Mouse (Mus musculus) liver, embryonic 16.5 days (tissue): Measurements from ENCODE around the gene Aldh16a1. TPM values are rescaled to one million over a fixed set of nuclear protein-coding genes. Genes with fewer than 3 reads are reported as not detected.
A peak's percentile ranks its signal among the peaks of the same experiment; 100 is the strongest.
"Not testable (repeated sequence)": the region's sequence is repeated elsewhere in the genome, so short reads cannot be mapped to it uniquely, and the experiment has no call there.

Experiments used
- ATAC-seq: fragments of 200-750 bp; cut with Nextera tagmentation; 2 replicates; pipeline ENCODE4 v1.8.0; 2017; ENCODE audit warnings: low read depth, mild to moderate bottlenecking, moderate number of reproducible peaks, moderate library complexity
- H3K27ac ChIP-seq: fragments of 300-500 bp; sonication (generic); 2 replicates; pipeline ENCODE4 v1.5.1; 2014; ENCODE audit warnings: mild to moderate bottlenecking, low read length
- H3K27me3 ChIP-seq: fragments of 300-500 bp; sonication (generic); 2 replicates; pipeline ENCODE4 v1.6.1; 2014; ENCODE audit warnings: low read depth, low read length, mixed read lengths; ENCODE audit not compliant: control insufficient read depth, insufficient read depth
- H3K36me3 ChIP-seq: fragments of 300-500 bp; sonication (generic); 2 replicates; pipeline ENCODE4 v1.6.1; 2014; ENCODE audit warnings: mild to moderate bottlenecking; ENCODE audit not compliant: control insufficient read depth, insufficient read depth
- H3K4me1 ChIP-seq: fragments of 300-500 bp; sonication (generic); 2 replicates; pipeline ENCODE4 v1.6.1; 2014; ENCODE audit warnings: low read depth, low read length, mixed read lengths; ENCODE audit not compliant: control insufficient read depth
- H3K4me2 ChIP-seq: fragments of 300-500 bp; sonication (generic); 2 replicates; pipeline ENCODE4 v1.6.1; 2014; ENCODE audit warnings: low read depth, low read length, mixed read lengths
- H3K4me3 ChIP-seq: fragments of 300-500 bp; sonication (generic); 2 replicates; pipeline ENCODE4 v1.5.1; 2014; ENCODE audit warnings: low read depth, mild to moderate bottlenecking, low read length
- H3K9ac ChIP-seq: fragments of 300-500 bp; sonication (generic); 2 replicates; pipeline ENCODE4 v1.6.1; 2014; ENCODE audit warnings: low read depth, low read length
- H3K9me3 ChIP-seq: fragments of 300-500 bp; sonication (generic); replicated peaks from 2 replicates; pipeline ENCODE4 v1.6.1; 2016; ENCODE audit warnings: low read length; ENCODE audit not compliant: control insufficient read depth
- WGBS: fragments of 180-500 bp; shearing (Covaris S2); extraction: QIAGEN DNeasy Blood & Tissue Kit; methylation state at CpG from one replicate; pipeline ENCODE4 v1.1.7; 2014; ENCODE audit not compliant: insufficient replicate concordance; 5-methylcytosine and 5-hydroxymethylcytosine counted together
- polyA plus RNA-seq: library from polyadenylated mRNA; unstranded; fragments of >200 nt; fragmentation: Nextera tagmentation; extraction: Ambion mirVana; gene quantifications from 2 replicates; pipeline ENCODE4 v1.2.1, GENCODE M21; 2015

Aldh16a1 gene
- polyA plus RNA-seq, 1 experiment from 2014 or later, result 30.0 TPM

DNA sequence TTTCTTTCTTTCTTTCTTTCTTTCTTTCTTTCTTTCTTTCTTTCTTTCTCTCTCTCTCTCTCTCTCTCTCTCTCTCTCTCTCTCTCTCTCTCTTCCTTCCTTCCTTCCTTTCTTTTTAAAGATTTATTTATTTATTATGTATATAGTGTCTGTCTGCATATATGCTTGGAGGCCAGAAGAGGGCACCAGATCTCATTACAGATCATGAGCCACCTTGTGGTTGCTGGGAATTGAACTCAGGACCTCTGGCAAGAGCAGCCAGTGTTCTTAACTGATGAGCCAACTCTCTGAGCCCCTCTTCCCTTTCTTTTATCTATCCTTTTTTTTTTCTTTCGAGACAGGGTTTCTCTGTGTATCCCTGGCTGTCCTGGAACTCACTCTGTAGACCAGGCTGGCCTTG is 19.4 kb upstream of the Aldh16a1 start:
- H3K9me3 ChIP-seq, H3K4me1 ChIP-seq, H3K4me2 ChIP-seq, ATAC-seq, H3K36me3 ChIP-seq, H3K9ac ChIP-seq, H3K27ac ChIP-seq, H3K4me3 ChIP-seq: not testable (repeated sequence)
- peaks cover 61% of the 10 kb centered on the region for H3K27me3 ChIP-seq
- WGBS, result 67% methylated on average over 1 of the region's 1 CpGs

DNA sequence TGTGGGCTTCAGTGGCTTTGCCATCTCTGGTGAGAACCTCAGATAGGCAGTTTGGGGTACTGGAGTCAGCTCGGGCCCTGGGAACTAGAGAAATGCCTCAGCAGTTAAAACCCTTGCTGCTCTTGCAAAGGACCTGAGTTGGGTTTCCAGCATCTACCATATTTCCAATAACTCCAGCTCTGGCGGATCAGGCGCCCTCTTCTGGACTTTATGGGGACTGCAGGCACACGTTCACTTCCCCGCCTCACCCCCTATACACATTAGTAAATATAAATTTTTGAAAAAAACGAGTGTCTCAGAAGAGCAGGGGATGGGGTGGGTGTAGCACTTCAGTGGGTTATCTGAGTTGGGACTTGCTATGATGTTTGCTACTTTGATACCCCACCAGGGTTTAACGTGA is 18.6 kb upstream of the Aldh16a1 start:
- Histone ChIP-seq H3K9ac (no peak overlapping the region), H3K4me1 (no peaks in the 10 kb centered on the region), H3K36me3 (no peaks in the 10 kb centered on the region), H3K27ac (no peak overlapping the region), H3K4me2 (no peak overlapping the region), H3K4me3 (no peak overlapping the region), H3K9me3 (peaks cover 6% of the 10 kb centered on the region), H3K27me3 (peaks cover 61% of the 10 kb centered on the region)
- 46% methylated on average over 7 of the region's 7 CpGs for WGBS
- no peak for ATAC-seq

DNA sequence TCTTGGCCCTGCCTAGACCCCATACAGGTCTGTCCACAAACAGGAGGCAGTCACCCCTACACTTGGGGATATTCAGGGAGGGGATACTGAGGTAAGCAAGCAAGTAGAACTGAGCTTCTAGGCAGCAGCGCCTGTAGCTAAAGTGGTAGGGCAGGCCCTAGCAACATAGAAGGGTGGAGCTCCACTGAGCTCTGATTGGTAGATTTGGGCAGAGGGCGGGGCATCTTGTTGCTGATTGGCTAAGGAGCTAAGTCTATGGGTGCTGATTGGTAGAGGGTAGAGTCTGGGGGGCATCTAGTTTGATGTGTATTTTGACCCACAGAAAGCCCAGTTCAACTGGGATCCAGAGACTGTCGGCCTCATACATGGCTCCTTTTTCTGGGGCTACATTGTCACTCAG is 15.1 kb upstream of the Aldh16a1 start:
- WGBS, result 68% methylated on average over 3 of the region's 3 CpGs
- Histone ChIP-seq H3K4me1 (no peaks in the 10 kb centered on the region), H3K27me3 (peaks cover 61% of the 10 kb centered on the region), H3K4me2 (no peak overlapping the region), H3K36me3 (no peaks in the 10 kb centered on the region), H3K27ac (no peak overlapping the region), H3K9ac (no peak overlapping the region), H3K9me3 (peaks cover 6% of the 10 kb centered on the region), H3K4me3 (no peak overlapping the region)
- ATAC-seq, result no peak

DNA sequence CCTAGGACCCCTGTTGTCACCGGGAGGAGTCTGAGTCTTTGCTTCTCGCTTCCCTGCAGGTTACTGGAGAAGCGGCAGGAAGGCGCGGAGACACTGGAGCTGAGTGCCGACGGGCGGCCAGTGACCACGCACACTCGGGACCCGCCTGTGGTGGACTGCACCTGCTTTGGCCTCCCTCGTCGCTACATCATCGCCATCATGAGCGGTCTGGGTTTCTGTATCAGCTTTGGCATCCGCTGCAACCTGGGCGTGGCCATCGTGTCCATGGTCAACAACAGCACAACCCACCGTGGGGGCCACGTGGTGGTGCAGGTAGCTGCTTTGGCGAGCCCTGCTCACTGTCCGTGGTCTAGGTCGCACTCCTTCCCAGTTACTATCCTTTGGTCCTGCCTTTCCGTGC is 14.3 kb upstream of the Aldh16a1 start:
- Histone ChIP-seq H3K4me1 (peaks cover 3% of the 10 kb centered on the region), H3K36me3 (no peaks in the 10 kb centered on the region), H3K27ac (no peak overlapping the region), H3K4me2 (no peak overlapping the region), H3K9ac (no peak overlapping the region), H3K27me3 (peaks cover 62% of the 10 kb centered on the region), H3K9me3 (peaks cover 6% of the 10 kb centered on the region), H3K4me3 (no peak overlapping the region)
- 8% methylated on average over 24 of the region's 24 CpGs for whole genome bisulfite sequencing
- ATAC-seq, result no peak

DNA sequence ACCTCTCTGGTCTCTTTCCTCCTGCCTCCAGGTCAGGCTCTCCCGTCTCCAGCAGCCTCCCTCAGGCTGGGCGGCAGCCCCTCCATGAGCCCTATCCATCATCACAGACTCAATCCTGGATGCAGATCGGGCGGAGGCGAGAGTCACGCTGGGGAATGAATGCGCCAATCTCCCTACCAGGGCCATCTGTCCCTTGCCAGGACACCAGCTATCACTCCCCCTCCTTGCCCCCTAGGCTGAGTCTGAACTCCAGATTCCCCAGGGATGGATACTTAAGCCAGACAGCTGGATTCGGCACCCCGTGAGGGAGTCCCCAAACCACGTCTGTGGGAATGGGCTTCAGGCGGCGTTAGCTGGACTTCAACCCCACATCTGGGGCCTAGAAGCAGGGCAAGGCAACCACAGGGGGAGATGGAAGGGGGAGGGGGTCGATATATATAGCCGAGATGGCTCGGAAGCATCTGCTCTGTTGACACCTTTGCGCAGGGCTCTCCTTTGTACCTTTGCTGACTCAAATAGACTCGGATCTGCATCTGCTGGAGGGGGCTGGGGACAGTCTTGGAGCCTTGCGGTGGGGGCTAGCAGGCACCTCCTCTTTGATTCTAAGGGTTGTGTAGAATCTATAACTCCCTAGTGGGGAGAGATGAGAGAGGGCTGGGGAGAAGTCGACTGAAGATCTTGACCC is 13.5 kb upstream of the Aldh16a1 start:
- peaks cover 6% of the 10 kb centered on the region for H3K9me3 ChIP-seq
- no peak for ATAC-seq
- no peaks in the 10 kb centered on the region for H3K36me3 ChIP-seq
- no peak overlapping the region for H3K4me2 ChIP-seq
- no peak overlapping the region for H3K4me3 ChIP-seq
- peaks cover 5% of the 10 kb centered on the region for H3K4me1 ChIP-seq
- WGBS, result 5% methylated on average over 19 of the region's 19 CpGs
- no peak overlapping the region for H3K9ac ChIP-seq
- H3K27ac ChIP-seq, result no peak overlapping the region
- H3K27me3 ChIP-seq, result peaks cover 69% of the 10 kb centered on the region

DNA sequence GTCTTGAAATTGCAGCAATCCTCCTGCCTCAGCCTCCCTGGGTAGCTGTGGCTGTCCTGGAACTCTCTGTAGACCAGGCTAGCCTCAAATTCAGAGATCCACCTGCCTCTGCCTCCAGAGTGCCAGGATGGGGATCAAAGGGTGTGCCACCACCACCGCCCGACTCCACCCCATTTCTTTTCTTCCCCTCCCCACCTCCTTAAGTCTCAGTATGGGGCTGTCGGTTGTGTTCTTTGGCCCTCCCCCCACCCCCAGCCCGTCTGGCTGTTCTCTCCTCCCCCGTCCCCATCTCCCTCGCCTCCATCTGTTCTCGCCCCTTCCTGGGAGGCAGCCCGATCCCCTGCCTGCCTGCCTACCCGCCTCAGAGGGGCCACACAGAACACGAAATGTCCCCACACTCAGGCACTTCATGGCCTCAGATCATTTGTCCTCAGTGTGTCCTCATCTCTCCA is 12.6 kb upstream of the Aldh16a1 start:
- no peak overlapping the region for H3K4me2 ChIP-seq
- H3K36me3 ChIP-seq, result no peaks in the 10 kb centered on the region
- no peak overlapping the region for H3K9ac ChIP-seq
- H3K4me3 ChIP-seq, result no peak overlapping the region
- WGBS, result 21% methylated on average over 10 of the region's 10 CpGs
- no peak for ATAC-seq
- H3K9me3 ChIP-seq, result peaks cover 6% of the 10 kb centered on the region
- no peak overlapping the region for H3K27ac ChIP-seq
- H3K27me3 ChIP-seq, result peaks cover 77% of the 10 kb centered on the region
- H3K4me1 ChIP-seq, result peaks cover 10% of the 10 kb centered on the region

DNA sequence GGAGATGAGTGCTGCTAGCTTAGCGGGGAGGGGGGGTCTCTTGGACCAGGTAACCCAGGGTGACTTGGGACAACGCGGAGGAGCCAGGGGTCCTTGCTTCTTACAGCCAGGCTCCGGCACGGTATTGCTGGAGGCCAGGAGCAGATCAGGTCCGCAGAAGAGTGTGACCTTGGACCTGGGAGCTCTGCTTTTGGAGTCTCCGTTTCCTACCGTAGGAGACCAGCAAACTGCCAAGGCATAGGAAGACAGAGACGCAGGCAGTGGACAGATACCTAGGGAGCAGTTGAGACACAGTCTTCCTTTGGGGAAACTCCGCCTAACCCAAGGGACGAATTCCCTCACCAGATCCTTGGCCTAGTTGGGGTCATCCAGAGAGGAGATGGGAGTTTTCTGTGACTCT is 11.3 kb upstream of the Aldh16a1 start:
- Histone ChIP-seq H3K9me3 (peaks cover 6% of the 10 kb centered on the region), H3K27ac (no peak overlapping the region), H3K9ac (no peak overlapping the region), H3K27me3 (peaks cover 74% of the 10 kb centered on the region), H3K4me2 (no peak overlapping the region), H3K36me3 (no peaks in the 10 kb centered on the region), H3K4me3 (no peak overlapping the region), H3K4me1 (peaks cover 14% of the 10 kb centered on the region)
- ATAC-seq, result no peak
- WGBS, result 44% methylated on average over 11 of the region's 11 CpGs

DNA sequence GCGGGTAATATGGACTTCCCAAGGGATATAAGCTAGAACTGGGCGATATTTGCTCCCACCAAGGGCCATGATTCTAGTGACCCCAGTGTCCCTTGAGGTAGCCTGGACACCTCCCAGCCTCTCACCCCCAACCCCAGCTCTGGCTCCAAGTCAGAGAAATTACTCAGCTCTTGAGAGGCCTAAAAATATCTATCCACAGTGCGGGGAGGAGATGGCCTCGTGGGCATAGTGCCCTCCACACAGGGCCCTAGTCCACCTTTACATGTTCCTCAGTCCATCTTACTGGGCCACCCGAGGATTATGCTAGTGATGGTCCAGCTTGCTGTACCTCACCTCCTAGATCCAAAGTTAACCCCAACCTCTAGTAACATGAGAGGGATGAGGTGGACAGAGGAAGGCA is 10.4 kb upstream of the Aldh16a1 start:
- Histone ChIP-seq H3K4me1 (peaks cover 14% of the 10 kb centered on the region), H3K27ac (no peak overlapping the region), H3K4me2 (no peak overlapping the region), H3K27me3 (peaks cover 73% of the 10 kb centered on the region), H3K9me3 (peaks cover 6% of the 10 kb centered on the region), H3K9ac (no peak overlapping the region), H3K4me3 (no peak overlapping the region), H3K36me3 (no peaks in the 10 kb centered on the region)
- 55% methylated on average over 5 of the region's 5 CpGs for WGBS
- ATAC-seq, result no peak

DNA sequence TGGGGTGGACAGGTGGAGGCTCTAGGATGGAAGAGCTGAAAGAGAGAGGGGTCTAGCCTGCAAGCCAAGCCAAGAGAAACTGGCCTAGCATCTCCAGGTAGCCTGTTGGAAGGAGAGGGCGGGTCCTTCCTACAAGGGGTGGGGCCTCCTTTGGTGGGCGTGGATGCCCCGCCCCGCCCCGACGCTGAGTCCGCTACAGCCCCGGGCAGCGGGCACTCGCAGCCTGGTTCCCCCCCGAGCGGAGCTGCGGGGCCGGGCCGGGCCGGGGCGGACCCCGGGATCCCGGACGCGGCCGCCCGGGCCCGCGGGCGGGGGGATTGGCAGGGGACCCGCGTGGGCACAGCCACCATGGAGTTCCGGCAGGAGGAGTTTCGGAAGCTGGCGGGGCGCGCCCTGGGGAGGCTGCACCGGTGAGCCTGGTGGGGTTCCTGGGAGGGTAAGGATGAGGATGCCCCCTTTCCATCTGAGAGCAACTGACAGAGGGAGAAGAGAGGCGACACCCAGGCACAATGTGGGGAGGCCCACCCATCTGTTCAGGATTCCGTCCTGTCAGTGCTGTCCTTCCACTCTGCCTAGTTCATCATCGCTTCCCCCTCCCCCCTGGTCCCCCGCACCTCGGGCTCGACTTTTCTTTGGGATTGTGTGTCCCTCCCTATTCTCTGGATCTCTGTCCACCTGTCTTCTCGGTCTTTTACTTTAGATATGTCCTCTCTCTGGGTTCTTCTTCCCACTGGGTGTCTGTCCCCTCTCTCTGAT is 9.5 kb upstream of the Aldh16a1 start, which contains the start of gene Slc17a7:
Gene Slc17a7, plus strand, starts transcription at position 215 of the 756 bp plus-strand sequence.
- no peaks in the 10 kb centered on the region for H3K36me3 ChIP-seq
- peak within 1 kb of the TSS; percentile 12; the same call in 1 of the 2 replicates for H3K9ac ChIP-seq
- peaks cover 67% of the 10 kb centered on the region for H3K27me3 ChIP-seq
- no peaks in the 10 kb centered on the region for H3K9me3 ChIP-seq
- 2% methylated on average over 40 of the region's 41 CpGs for WGBS
- H3K4me2 ChIP-seq, result peak within 1 kb of the TSS; percentile 68
- no peak within 1 kb of the TSS for H3K27ac ChIP-seq
- peak within 1 kb of the TSS; percentile 49 for H3K4me3 ChIP-seq
- ATAC-seq, result 0 out of 2 replicates have a peak, but pooled peaks have one; percentile 41
- peaks cover 14% of the 10 kb centered on the region for H3K4me1 ChIP-seq
